Mouse (Mus musculus) left cerebral cortex, adult 8-10 months (tissue): ENCODE measurements around the gene Hoxb5. TPM values are rescaled to one million over a fixed set of nuclear protein-coding genes. Genes with fewer than 3 reads are reported as not detected.
A peak's percentile ranks its signal among the peaks of the same experiment; 100 is the strongest.

ENCODE experiments used
- DNase-seq, 2 experiments: peaks; one replicate each; pipeline ENCODE4 v3.0.0; 2022; ENCODE audit warnings: low spot score in 2 of 2
- total RNA-seq, 4 experiments: library from RNA; stranded (reverse); gene quantifications; 2 replicates each; pipeline ENCODE4 v1.2.4; 2022

Hoxb5 gene
- total RNA-seq, 4 experiments from 2014 or later = not detected

- DNase-seq = no peak
Observed at GRCm38 (mm10) chr11:96287411-96287810, 15.7 kb upstream of the Hoxb5 start.

DNA sequence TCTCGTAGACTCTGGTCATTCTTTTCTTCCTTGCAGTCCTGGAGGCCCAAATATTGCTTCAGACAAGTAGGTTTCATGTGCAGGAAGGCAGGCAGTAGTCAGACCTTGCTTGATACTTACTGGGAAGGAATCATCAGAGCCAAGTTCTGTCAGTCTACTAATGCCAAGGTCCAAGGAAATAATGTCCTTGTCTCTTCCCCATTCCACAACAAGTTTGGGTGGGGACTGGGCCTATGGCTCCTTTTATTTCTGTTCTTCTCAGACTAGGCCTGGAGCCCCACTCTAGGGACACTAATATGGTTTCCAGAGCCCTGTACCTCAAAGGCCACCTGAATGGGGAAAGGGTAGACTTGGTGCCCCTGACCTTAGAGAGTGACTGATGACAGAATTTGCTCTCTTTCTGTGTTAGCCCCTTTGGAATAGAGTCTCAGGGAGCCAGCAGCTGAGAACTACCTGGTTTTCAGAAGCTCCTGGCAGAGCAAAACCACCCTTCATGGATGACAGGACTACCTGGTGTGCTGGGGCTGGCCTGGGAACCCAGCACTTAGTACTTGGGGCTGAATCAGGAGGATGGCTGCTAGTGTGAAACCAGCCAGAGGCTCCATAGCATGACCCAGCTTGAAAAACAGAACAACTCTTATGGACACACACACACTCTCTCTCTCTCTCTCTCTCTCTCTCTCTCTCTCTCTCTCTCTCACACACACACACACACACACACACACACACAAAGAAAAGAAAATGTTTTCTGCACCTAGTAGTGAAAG, 14.5 kb upstream of the Hoxb5 start:
- DNase-seq = no peak

GRCm38 (mm10) chr11:96289293-96289692, 13.8 kb upstream of the Hoxb5 start:
- no peak for DNase-seq

DNA sequence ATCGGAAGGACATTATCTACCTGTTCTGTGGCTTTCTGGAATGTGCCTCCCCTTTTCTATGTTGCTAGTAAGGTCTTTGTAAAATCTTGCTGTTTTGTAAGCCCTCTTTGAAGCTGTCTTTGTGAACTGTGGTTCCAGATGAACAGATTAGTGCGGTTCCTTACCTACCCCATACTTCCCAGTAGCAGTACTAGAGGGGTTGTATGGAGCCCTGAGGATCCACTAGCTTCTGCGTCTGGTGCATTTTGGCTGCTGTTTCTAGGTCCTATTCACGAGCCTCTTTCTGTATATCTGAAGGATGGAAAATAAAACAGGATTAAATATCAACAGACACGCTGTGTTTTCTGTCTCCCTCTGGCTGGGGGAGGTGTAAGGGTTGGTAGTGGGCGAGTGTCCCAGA, 13.3 kb upstream of the Hoxb5 start:
- no peak for DNase-seq

DNA sequence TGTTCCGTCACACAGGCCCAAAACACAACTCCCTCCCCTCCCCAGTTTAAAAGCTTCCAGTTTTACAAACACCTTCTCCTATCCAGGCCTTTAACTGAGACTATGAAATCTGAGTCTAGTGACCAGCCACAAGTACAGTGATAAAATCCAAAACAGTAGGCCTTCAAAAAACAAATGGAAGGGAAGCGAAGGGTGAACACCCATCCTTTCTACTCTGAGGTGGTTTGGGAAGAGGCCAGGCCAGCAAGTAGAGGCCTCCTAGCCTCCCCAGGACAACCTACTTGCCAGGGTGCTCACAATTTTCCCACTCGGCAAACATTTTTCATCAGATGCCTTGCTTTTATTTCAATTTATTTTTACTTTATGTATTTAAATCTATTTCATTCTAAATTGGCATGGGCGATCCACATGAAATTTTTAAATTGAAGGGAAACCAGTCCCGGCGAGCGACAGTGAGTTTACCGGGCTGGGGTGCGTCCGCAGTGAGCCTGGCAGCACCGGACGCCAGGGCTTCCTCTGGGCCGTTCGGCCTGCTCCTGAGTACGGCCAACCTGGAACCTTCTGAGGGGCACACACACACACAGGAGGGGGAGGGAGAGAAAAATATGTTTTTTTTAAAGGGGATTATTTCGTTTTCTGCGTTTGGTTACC, 12.3 kb upstream of the Hoxb5 start:
- DNase-seq = no peak

- no peak for DNase-seq
Observed at GRCm38 (mm10) chr11:96291681-96292564, 11.2 kb upstream of the Hoxb5 start, which contains the start of gene Hoxb6. Gene Hoxb6 (plus strand): TSS chr11:96292476.

- DNase-seq = no peak
Observed at GRCm38 (mm10) chr11:96292565-96293301, 10.4 kb upstream of the Hoxb5 start.

- DNase-seq = no peak
Observed at GRCm38 (mm10) chr11:96293302-96293921, 9.7 kb upstream of the Hoxb5 start.

GRCm38 (mm10) chr11:96294245-96295091, 8.7 kb upstream of the Hoxb5 start:
- DNase-seq = peak in 1 of 2 experiments; percentile 40

- no peak for DNase-seq
Observed at GRCm38 (mm10) chr11:96295092-96295835, 7.9 kb upstream of the Hoxb5 start.

GRCm38 (mm10) chr11:96296997-96297396, 6.1 kb upstream of the Hoxb5 start:
- DNase-seq = no peak

GRCm38 (mm10) chr11:96297428-96297827, 5.7 kb upstream of the Hoxb5 start:
- DNase-seq = no peak

DNA sequence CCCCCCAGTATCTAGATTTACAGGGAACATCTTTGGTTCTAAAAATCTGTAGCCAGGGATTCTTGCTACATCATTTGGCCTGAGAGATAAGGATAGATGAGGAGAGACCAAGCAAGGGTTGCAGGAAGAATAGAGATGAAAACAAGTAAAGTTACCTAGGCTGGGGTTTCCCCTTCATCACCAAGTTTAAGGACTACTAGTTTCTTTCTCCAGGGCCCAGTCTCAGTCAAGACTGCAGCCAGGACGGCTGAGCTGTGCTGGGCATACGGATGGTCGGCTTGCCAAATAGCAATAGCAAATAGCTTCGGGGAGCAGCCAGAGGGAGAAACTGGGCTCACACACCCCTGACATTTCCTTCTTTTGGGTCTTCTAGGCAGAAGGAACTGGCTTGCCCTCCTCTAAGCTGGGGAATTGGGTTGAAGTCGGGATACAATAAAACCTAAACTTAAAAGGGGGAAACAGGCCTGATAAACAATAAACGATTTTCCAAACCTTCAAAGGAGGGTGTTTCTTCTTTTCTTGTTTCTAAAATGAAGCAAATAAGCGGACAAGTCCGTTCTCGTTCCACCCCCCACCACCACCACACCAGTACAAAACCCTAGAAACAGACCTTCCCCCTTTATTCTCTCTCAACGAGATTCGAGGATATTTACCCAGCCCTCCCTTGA, 5.0 kb upstream of the Hoxb5 start:
- no peak for DNase-seq

DNA sequence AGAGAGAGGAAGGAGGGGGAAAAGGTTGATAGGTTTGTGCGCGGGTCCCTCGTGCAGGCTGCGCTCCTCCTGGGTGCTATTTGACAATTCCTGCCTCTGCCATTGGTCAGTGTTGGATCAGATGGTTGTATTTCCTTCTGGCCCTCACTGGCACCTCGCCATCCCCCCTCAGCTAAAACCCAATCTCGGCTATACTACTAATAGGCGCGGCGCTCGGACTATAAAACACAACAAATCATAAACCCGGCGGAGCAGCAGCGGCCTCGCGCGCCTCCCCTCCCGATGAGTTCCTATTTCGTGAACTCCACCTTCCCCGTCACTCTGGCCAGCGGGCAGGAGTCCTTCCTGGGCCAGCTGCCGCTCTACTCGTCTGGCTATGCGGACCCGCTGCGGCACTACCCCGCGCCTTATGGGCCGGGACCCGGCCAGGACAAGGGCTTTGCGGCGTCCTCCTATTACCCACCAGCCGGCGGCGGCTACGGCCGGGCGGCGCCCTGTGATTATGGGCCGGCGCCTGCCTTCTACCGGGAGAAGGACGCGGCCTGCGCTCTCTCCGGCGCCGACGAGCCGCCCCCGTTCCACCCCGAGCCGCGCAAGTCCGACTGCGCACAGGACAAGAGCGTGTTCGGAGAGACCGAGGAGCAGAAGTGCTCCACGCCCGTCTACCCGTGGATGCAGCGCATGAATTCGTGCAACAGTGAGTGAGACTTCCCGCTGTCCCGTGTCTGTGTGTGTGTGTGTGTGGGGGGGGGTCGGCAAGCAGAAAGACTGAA, 4.1 kb upstream of the Hoxb5 start:
- no peak for DNase-seq

DNA sequence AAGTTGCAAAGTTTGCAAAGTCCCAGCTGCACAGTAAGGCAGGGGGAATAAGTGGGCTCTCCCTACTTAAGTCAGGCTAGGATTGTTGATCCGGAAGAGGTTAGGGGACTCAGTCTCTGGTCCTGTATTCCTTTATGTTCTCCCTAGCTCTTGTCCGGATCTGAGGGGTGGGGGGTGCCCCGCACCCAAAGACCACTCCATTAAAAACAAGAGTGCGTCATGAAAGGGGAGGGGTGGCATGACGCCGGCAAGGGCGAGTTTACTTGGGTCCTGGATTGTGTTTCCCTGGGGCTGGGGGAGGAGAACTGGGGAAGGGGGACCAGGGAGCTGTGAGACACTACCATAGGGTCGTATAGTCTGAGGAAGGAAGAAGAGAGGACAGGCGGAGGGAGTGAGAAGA, 3.4 kb upstream of the Hoxb5 start:
- DNase-seq = no peak

GRCm38 (mm10) chr11:96300354-96301063, 2.6 kb upstream of the Hoxb5 start:
- no peak for DNase-seq

- no peak for DNase-seq
Observed at GRCm38 (mm10) chr11:96301064-96301431, 2.1 kb upstream of the Hoxb5 start.
